Mouse (Mus musculus): Measurements from ENCODE around the gene Rbm14. TPM values are rescaled to one million over a fixed set of nuclear protein-coding genes. Genes with fewer than 3 reads are reported as not detected.
A peak's percentile ranks its signal among the peaks of the same experiment; 100 is the strongest.

Rbm14 gene
- polyA plus RNA-seq, 1 experiment, result 42.4 TPM

- no peak for TF ChIP-seq CTCF (IDR thresholded peaks at IDR 0.05; ENCODE audit: insufficient read depth, low read length)
- no peak for TF ChIP-seq POLR2A (IDR thresholded peaks at IDR 0.05; ENCODE audit: borderline replicate concordance, extremely low read depth, low read depth, low read length)
- DNase-seq, result no peak
- 44% methylated on average over 2 of the region's 2 CpGs for WGBS
- Histone ChIP-seq H3K4me1 (ENCODE audit: control insufficient read depth, insufficient read depth, low read length) (no peaks in the 10 kb centered on the region), H3K4me3 (replicated peaks; ENCODE audit: extremely low read depth, low read depth, low read length) (no peak overlapping the region)
These were observed 31.2 kb upstream of the Rbm14 start for GRCm38 (mm10) chr19:4842611-4843010.

GRCm38 (mm10) chr19:4840848-4841247, 29.4 kb upstream of the Rbm14 start:
- H3K4me1 ChIP-seq (ENCODE audit: control insufficient read depth, insufficient read depth, low read length), result no peaks in the 10 kb centered on the region
- DNase-seq, result no peak
- TF ChIP-seq CTCF (IDR thresholded peaks at IDR 0.05; ENCODE audit: insufficient read depth, low read length) (no peak), POLR2A (IDR thresholded peaks at IDR 0.05; ENCODE audit: borderline replicate concordance, extremely low read depth, low read depth, low read length) (no peak)
- H3K4me3 ChIP-seq (replicated peaks; ENCODE audit: extremely low read depth, low read depth, low read length), result no peak overlapping the region
- WGBS, result 77% methylated on average over 9 of the region's 9 CpGs

GRCm38 (mm10) chr19:4839149-4839548, 27.7 kb upstream of the Rbm14 start, which contains the start of the genes Ccs and Ccdc87:
Ccs (minus strand) TSS chr19:4839332.
Ccdc87 (plus strand) TSS chr19:4839366.
- Histone ChIP-seq H3K4me1 (ENCODE audit: control insufficient read depth, insufficient read depth, low read length) (no peaks in the 10 kb centered on the region), H3K4me3 (replicated peaks; ENCODE audit: extremely low read depth, low read depth, low read length) (peak within 1 kb of the TSS; percentile 79)
- DNase-seq, result peak; percentile 94
- WGBS, result under 1% methylated on average over 25 of the region's 25 CpGs
- TF ChIP-seq POLR2A (IDR thresholded peaks at IDR 0.05; ENCODE audit: borderline replicate concordance, extremely low read depth, low read depth, low read length) (peak; percentile 91; the same call in 1 of the 2 replicates), CTCF (IDR thresholded peaks at IDR 0.05; ENCODE audit: insufficient read depth, low read length) (no peak)

- H3K4me1 ChIP-seq (ENCODE audit: control insufficient read depth, insufficient read depth, low read length), result no peaks in the 10 kb centered on the region
- H3K4me3 ChIP-seq (replicated peaks; ENCODE audit: extremely low read depth, low read depth, low read length), result peak overlapping the region; percentile 79
- peak; percentile 12 for DNase-seq
- WGBS, result 17% methylated on average over 10 of the region's 10 CpGs
- TF ChIP-seq CTCF (IDR thresholded peaks at IDR 0.05; ENCODE audit: insufficient read depth, low read length) (no peak), POLR2A (IDR thresholded peaks at IDR 0.05; ENCODE audit: borderline replicate concordance, extremely low read depth, low read depth, low read length) (no peak)
These were observed 27.2 kb upstream of the Rbm14 start for GRCm38 (mm10) chr19:4838526-4839140.

GRCm38 (mm10) chr19:4837049-4837448, 25.6 kb upstream of the Rbm14 start:
- no peak for DNase-seq
- Histone ChIP-seq H3K4me1 (ENCODE audit: control insufficient read depth, insufficient read depth, low read length) (no peaks in the 10 kb centered on the region), H3K4me3 (replicated peaks; ENCODE audit: extremely low read depth, low read depth, low read length) (no peak overlapping the region)
- WGBS, result 92% methylated on average over 6 of the region's 6 CpGs
- TF ChIP-seq CTCF (IDR thresholded peaks at IDR 0.05; ENCODE audit: insufficient read depth, low read length) (no peak), POLR2A (IDR thresholded peaks at IDR 0.05; ENCODE audit: borderline replicate concordance, extremely low read depth, low read depth, low read length) (no peak)

GRCm38 (mm10) chr19:4836096-4836495, 24.7 kb upstream of the Rbm14 start:
- WGBS, result 56% methylated on average over 2 of the region's 2 CpGs
- H3K4me3 ChIP-seq (replicated peaks; ENCODE audit: extremely low read depth, low read depth, low read length), result no peak overlapping the region
- no peak for DNase-seq
- TF ChIP-seq CTCF (IDR thresholded peaks at IDR 0.05; ENCODE audit: insufficient read depth, low read length) (no peak), POLR2A (IDR thresholded peaks at IDR 0.05; ENCODE audit: borderline replicate concordance, extremely low read depth, low read depth, low read length) (no peak)
- H3K4me1 ChIP-seq (ENCODE audit: control insufficient read depth, insufficient read depth, low read length), result no peaks in the 10 kb centered on the region

- no peak for DNase-seq
- 84% methylated on average over 8 of the region's 8 CpGs for whole genome bisulfite sequencing
- Histone ChIP-seq H3K4me1 (ENCODE audit: control insufficient read depth, insufficient read depth, low read length) (no peaks in the 10 kb centered on the region), H3K4me3 (replicated peaks; ENCODE audit: extremely low read depth, low read depth, low read length) (no peak overlapping the region)
- TF ChIP-seq POLR2A (IDR thresholded peaks at IDR 0.05; ENCODE audit: borderline replicate concordance, extremely low read depth, low read depth, low read length) (no peak), CTCF (IDR thresholded peaks at IDR 0.05; ENCODE audit: insufficient read depth, low read length) (no peak)
These were observed 22.5 kb upstream of the Rbm14 start for GRCm38 (mm10) chr19:4833977-4834376.

- DNase-seq, result no peak
- H3K4me3 ChIP-seq (replicated peaks; ENCODE audit: extremely low read depth, low read depth, low read length), result no peak overlapping the region
- H3K4me1 ChIP-seq (ENCODE audit: control insufficient read depth, insufficient read depth, low read length), result no peaks in the 10 kb centered on the region
- TF ChIP-seq CTCF (IDR thresholded peaks at IDR 0.05; ENCODE audit: insufficient read depth, low read length), result no peak
- no peak for TF ChIP-seq POLR2A (IDR thresholded peaks at IDR 0.05; ENCODE audit: borderline replicate concordance, extremely low read depth, low read depth, low read length)
- 58% methylated on average over 7 of the region's 7 CpGs for WGBS
These were observed 17.7 kb upstream of the Rbm14 start for GRCm38 (mm10) chr19:4829156-4829555.

GRCm38 (mm10) chr19:4828444-4829114, 17.1 kb upstream of the Rbm14 start:
- WGBS, result 61% methylated on average over 16 of the region's 16 CpGs
- Histone ChIP-seq H3K4me3 (replicated peaks; ENCODE audit: extremely low read depth, low read depth, low read length) (no peak overlapping the region), H3K4me1 (ENCODE audit: control insufficient read depth, insufficient read depth, low read length) (no peaks in the 10 kb centered on the region)
- peak; percentile 23 for DNase-seq
- TF ChIP-seq CTCF (IDR thresholded peaks at IDR 0.05; ENCODE audit: insufficient read depth, low read length) (no peak), POLR2A (IDR thresholded peaks at IDR 0.05; ENCODE audit: borderline replicate concordance, extremely low read depth, low read depth, low read length) (no peak)
